Mouse (Mus musculus) lung, postnatal 0 days (tissue): ENCODE results near the gene Wdfy2. TPM values are rescaled to one million over a fixed set of nuclear protein-coding genes. Genes with fewer than 3 reads are reported as not detected.

ENCODE experiments used
- ATAC-seq: fragments of 200-750 bp; cut with Nextera tagmentation; 2 replicates; pipeline ENCODE4 v1.8.0; 2017; ENCODE audit warnings: moderate library complexity
- DNase-seq: peaks from one replicate; pipeline ENCODE4 v3.0.0-alpha.2; 2016; ENCODE audit warnings: low spot score
- H3K27ac ChIP-seq: fragments of 300-500 bp; sonication (generic); 2 replicates; pipeline ENCODE4 v1.5.1; 2014; ENCODE audit warnings: antibody characterized with exemption, mild to moderate bottlenecking, low read length, mixed read lengths
- H3K27me3 ChIP-seq: fragments of 300-500 bp; sonication (generic); replicated peaks from 2 replicates; pipeline ENCODE4 v1.6.1; 2014; ENCODE audit warnings: low read length, mixed read lengths; ENCODE audit not compliant: insufficient read depth
- H3K36me3 ChIP-seq: fragments of 300-500 bp; sonication (generic); 2 replicates; pipeline ENCODE4 v1.6.1; 2014; ENCODE audit warnings: low read length, mixed read lengths; ENCODE audit not compliant: insufficient read depth
- H3K4me1 ChIP-seq: fragments of 300-500 bp; sonication (generic); 2 replicates; pipeline ENCODE4 v1.6.1; 2014; ENCODE audit warnings: antibody characterized with exemption, low read depth, low read length, mixed read lengths; ENCODE audit not compliant: insufficient read depth
- H3K4me2 ChIP-seq: fragments of 300-500 bp; sonication (generic); replicated peaks from 2 replicates; pipeline ENCODE4 v1.6.1; 2014; ENCODE audit warnings: low read depth, mild to moderate bottlenecking, low read length, moderate library complexity, mixed read lengths
- H3K4me3 ChIP-seq: fragments of 300-500 bp; sonication (generic); 2 replicates; pipeline ENCODE4 v1.5.1; 2014; ENCODE audit warnings: low read depth, low read length
- H3K9ac ChIP-seq: fragments of 300-500 bp; sonication (generic); replicated peaks from 2 replicates; pipeline ENCODE4 v1.6.1; 2014; ENCODE audit warnings: low read depth, mild to moderate bottlenecking
- H3K9me3 ChIP-seq: fragments of 300-500 bp; sonication (generic); 2 replicates; pipeline ENCODE4 v1.6.1; 2016; ENCODE audit warnings: low read length, mixed read lengths
- CTCF ChIP-seq: IDR thresholded peaks from 2 replicates; pipeline ENCODE4 v1.5.1; 2016; ENCODE audit warnings: antibody characterized with exemption, mild to moderate bottlenecking
- EP300 ChIP-seq: IDR thresholded peaks from 2 replicates; pipeline ENCODE4 v1.6.1; 2016; ENCODE audit warnings: antibody characterized with exemption, mild to moderate bottlenecking, control low read depth
- WGBS: fragments of 180-500 bp; shearing (Covaris S2); extraction: QIAGEN DNeasy Blood & Tissue Kit; methylation state at CpG from one replicate; pipeline ENCODE4 v1.1.7; 2014; 5-methylcytosine and 5-hydroxymethylcytosine counted together
- polyA plus RNA-seq: library from polyadenylated mRNA; unstranded; fragments of >200 nt; fragmentation: Nextera tagmentation; extraction: Ambion mirVana; gene quantifications from 2 replicates; pipeline ENCODE4 v1.2.1, GENCODE M21; 2015

The Wdfy2 gene
- 3.4 and 3.5 TPM in 2 replicates for polyA plus RNA-seq

DNA sequence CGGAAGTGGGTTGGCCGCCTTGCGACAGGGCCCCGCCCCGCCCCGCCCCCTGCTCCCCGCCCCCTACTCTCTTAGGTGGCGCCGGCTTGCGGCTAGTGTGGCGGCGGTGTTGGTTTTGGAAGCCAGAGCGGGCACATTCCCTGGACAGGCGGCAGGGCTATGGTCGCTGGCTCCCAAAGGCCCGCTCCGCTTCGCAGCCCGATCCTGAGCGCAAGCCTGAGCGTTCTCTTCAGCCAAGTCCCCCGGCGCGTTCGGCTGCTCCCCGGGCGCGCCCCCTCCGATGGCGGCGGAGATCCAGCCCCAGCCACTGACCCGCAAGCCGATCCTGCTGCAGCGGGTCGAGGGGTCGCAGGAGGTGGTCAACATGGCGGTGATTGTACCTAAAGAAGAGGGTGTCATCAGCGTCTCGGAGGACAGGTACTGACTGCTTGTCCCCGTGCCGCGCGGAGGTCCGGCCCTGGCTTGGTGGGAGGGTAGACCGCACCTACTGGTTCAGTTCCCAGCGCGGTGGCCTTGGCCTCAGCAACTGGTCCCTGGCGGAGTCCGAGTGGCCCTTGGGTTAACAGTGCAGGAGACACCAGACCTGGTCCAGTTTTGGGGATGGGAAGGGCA lies at the start of gene Wdfy2:
TSS of gene Wdfy2 (plus strand) at position 38 of the 612 bp plus-strand sequence.
- TF ChIP-seq EP300 = no peak
- TF ChIP-seq CTCF = peak; percentile 10
- Histone ChIP-seq H3K9ac (peak within 1 kb of the TSS; percentile 78), H3K4me2 (peak within 1 kb of the TSS; percentile 69), H3K27me3 (no peaks in the 10 kb centered on the region), H3K36me3 (no peaks in the 10 kb centered on the region), H3K27ac (peak within 1 kb of the TSS; percentile 85), H3K4me3 (peak within 1 kb of the TSS; percentile 97), H3K4me1 (no peaks in the 10 kb centered on the region), H3K9me3 (no peaks in the 10 kb centered on the region)
- ATAC-seq (peak; percentile 12), DNase-seq (peak; percentile 41)
- under 1% methylated on average over 41 of the region's 49 CpGs for WGBS

DNA sequence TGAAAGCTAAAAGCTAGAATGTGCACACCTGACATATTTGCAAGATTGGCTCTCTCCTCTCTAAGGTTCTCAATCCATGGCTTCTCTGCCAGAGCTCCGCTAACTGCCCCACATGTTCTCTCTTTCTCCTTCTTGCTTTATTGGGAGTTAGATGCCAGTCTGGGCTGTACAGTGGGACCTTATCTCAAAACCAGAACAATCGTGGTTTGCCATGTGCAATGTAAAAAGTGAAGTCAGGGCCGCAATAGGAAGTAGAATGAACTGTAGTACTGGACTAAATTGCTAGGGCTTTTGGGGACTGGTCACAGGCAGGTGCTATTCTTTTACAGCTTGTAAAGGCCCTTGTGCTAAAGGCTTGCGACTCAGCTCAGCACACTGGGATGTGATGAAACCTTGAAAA lies 48.2 kb upstream of the Wdfy2 start:
- no peak for ATAC-seq
- H3K36me3 ChIP-seq = no peaks in the 10 kb centered on the region
- no peaks in the 10 kb centered on the region for H3K4me1 ChIP-seq
- DNase-seq = no peak
- 73% methylated on average over 4 of the region's 4 CpGs for WGBS
- no peaks in the 10 kb centered on the region for H3K9me3 ChIP-seq
- no peak overlapping the region for H3K4me2 ChIP-seq
- no peak overlapping the region for H3K4me3 ChIP-seq
- no peak overlapping the region for H3K9ac ChIP-seq
- no peak for TF ChIP-seq CTCF
- TF ChIP-seq EP300 = no peak
- no peaks in the 10 kb centered on the region for H3K27me3 ChIP-seq
- no peak overlapping the region for H3K27ac ChIP-seq

DNA sequence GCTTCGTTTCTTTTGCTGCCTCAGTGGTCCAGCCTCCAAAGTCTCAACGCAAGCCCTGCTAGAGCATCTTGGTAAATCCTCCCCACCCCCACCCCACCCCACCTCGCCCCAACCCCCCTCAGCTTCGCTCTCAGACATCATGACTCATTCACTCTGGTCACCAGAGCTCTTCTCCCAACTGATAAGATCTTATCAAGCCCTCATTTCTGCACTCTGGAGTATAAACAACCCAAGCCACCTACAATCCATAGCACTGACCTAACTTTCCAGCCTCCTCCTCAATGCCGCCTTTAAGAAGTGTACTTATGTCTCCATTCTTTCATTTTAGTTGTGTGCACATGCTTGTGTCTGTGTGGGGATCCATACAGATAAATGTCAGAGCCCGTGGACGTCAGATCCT lies 41.8 kb upstream of the Wdfy2 start:
- no peak overlapping the region for H3K27ac ChIP-seq
- ATAC-seq (peak; percentile 53), DNase-seq (no peak)
- TF ChIP-seq EP300 = peak; percentile 47; the same call in 1 of the 2 replicates
- no peak for TF ChIP-seq CTCF
- H3K9me3 ChIP-seq = no peaks in the 10 kb centered on the region
- H3K9ac ChIP-seq = no peak overlapping the region
- 39% methylated on average over 7 of the region's 7 CpGs for WGBS
- H3K36me3 ChIP-seq = no peaks in the 10 kb centered on the region
- H3K27me3 ChIP-seq = no peaks in the 10 kb centered on the region
- H3K4me2 ChIP-seq = no peak overlapping the region
- H3K4me1 ChIP-seq = no peaks in the 10 kb centered on the region
- H3K4me3 ChIP-seq = no peak overlapping the region

DNA sequence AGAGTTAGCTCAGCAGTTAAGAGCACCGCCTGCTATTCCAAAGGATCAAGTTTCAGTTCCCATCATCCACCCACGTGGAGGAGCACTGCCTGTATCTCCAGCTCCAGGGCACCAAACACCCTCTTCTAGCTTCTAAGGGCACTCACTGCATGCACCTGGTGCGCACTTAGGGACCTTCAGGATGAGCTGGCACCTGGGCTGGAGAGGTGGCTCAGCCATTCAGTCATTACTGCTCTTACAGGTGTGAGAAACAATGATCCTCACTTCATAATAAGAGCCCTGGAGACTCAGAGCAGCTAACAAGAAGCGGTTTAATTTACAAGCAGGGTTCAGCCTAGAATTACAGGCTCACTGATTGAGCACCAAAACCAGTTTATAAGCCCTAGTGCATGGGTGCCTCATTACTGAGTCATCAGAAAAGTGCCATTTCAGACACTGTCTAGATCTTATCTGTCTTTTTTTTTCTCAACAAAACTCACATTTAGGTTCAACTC lies 38.8 kb upstream of the Wdfy2 start:
- DNase-seq = peak; percentile 79
- no peak overlapping the region for H3K4me3 ChIP-seq

DNA sequence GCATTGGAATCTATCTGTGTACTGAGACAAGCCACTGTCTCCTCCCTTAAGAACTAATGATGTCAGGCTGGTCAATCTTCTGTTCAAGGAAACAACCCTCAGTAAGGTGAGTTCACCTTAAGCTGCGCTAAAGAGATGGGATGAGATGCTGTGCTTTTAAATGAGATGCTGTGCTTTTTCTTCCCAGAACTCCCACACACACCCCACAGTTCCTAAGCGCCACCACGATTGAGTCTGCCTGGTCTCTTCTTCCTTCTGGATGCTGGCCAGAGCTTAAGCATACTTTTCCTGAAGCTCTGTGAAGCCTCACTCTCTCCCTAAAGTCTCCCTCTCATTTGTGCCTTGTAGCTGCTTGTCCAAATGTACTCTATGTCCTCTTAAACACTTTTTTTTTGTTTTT lies 36.7 kb upstream of the Wdfy2 start:
- no peaks in the 10 kb centered on the region for H3K27me3 ChIP-seq
- no peaks in the 10 kb centered on the region for H3K36me3 ChIP-seq
- ATAC-seq (no peak), DNase-seq (no peak)
- no peaks in the 10 kb centered on the region for H3K9me3 ChIP-seq
- H3K4me3 ChIP-seq = no peak overlapping the region
- H3K9ac ChIP-seq = no peak overlapping the region
- no peak overlapping the region for H3K4me2 ChIP-seq
- no peak overlapping the region for H3K27ac ChIP-seq
- H3K4me1 ChIP-seq = no peaks in the 10 kb centered on the region
- TF ChIP-seq CTCF (no peak), EP300 (no peak)
- 68% methylated on average over 3 of the region's 3 CpGs for WGBS

More for the DNA sequence above, 38.8 kb upstream of the Wdfy2 start:
- Histone ChIP-seq H3K4me1 (no peaks in the 10 kb centered on the region), H3K27ac (no peak overlapping the region), H3K9ac (no peak overlapping the region), H3K27me3 (no peaks in the 10 kb centered on the region), H3K9me3 (no peaks in the 10 kb centered on the region), H3K36me3 (no peaks in the 10 kb centered on the region), H3K4me2 (0 out of 2 replicates have a peak overlapping the region, but pooled peaks have one; percentile 12)
- peak; percentile 92 for ATAC-seq
- peak; percentile 46 for TF ChIP-seq EP300
- TF ChIP-seq CTCF = peak; percentile 9; the same call in 1 of the 2 replicates
- 8% methylated on average over 4 of the region's 4 CpGs for WGBS

DNA sequence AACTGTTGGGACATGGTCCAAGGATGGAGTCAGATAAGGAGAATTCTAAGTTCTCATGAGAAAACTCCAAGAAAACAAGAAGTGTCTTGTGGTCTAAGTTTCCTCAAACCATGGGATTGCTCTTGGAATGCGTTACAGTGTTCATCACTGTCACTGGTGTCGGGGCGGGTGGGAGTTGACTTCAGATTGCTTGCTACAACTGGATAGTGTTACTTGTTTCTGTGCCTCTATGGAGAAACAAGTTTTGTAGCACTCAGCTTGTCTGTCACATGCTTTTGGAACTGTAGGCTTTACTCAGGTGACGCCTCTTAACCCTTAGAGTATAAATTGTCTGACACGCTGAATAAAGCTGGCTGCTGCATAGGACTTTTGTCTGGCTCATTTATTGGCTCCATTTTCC lies 34.3 kb upstream of the Wdfy2 start:
- no peak overlapping the region for H3K4me2 ChIP-seq
- H3K9ac ChIP-seq = no peak overlapping the region
- WGBS = 70% methylated on average over 5 of the region's 5 CpGs
- H3K36me3 ChIP-seq = no peaks in the 10 kb centered on the region
- no peaks in the 10 kb centered on the region for H3K4me1 ChIP-seq
- ATAC-seq (no peak), DNase-seq (no peak)
- no peak overlapping the region for H3K27ac ChIP-seq
- no peak for TF ChIP-seq EP300
- TF ChIP-seq CTCF = no peak
- no peak overlapping the region for H3K4me3 ChIP-seq
- no peaks in the 10 kb centered on the region for H3K27me3 ChIP-seq
- H3K9me3 ChIP-seq = no peaks in the 10 kb centered on the region
